Mouse (Mus musculus) C2C12 (cell line): ENCODE data around the gene Slc25a1.

ENCODE experiments used
- CEBPB ChIP-seq: IDR thresholded peaks from one replicate; pipeline ENCODE4 v1.6.1; 2011; ENCODE audit warnings: low read depth, mild to moderate bottlenecking, control low read depth, moderate library complexity
- CTCF ChIP-seq: IDR thresholded peaks from one replicate; pipeline ENCODE4 v1.5.1; 2011; ENCODE audit not compliant: control insufficient read depth, insufficient read depth, insufficient read length
- MAX ChIP-seq: IDR thresholded peaks from one replicate; pipeline ENCODE4 v1.6.1; 2011; ENCODE audit warnings: mild to moderate bottlenecking, control low read depth
- MYOD1 ChIP-seq: IDR thresholded peaks from one replicate; pipeline ENCODE4 v1.6.1; 2011; ENCODE audit warnings: low read depth; ENCODE audit not compliant: control insufficient read depth, insufficient read length
- USF1 ChIP-seq: IDR thresholded peaks from one replicate; pipeline ENCODE4 v1.6.1; 2011; ENCODE audit warnings: low read depth, mild to moderate bottlenecking, control low read depth, moderate library complexity

DNA sequence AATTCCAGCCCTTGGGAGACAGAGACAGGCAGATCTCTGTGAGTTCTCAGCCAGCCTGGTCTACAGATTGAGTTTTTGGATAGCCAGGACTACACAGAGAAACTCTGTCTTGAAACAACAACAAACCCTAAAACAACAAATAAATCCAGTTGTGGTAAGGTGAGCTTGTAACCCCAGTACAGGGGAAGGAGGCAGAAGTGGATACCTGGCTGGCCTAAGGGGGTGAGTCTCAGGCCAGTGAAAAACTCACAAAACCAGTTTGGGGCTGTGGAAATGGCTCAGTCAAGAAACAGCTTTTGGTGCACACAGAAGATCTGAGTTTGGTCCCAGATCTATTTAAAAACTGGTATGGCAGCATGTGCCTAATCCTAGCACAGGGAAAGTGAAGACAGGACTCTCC, 45.8 kb downstream of the Slc25a1 start:
- TF ChIP-seq CTCF (no peak), CEBPB (no peak), MAX (no peak), USF1 (no peak), MYOD1 (no peak)
